Mouse (Mus musculus) midbrain, embryonic 15.5 days (tissue): Measurements from ENCODE around the gene Hist1h2ac. TPM values are rescaled to one million over a fixed set of nuclear protein-coding genes. Genes with fewer than 3 reads are reported as not detected.
A peak's percentile ranks its signal among the peaks of the same experiment; 100 is the strongest.
"Not testable (repeated sequence)": the region's sequence is repeated elsewhere in the genome, so short reads cannot be mapped to it uniquely, and the experiment has no call there.

ENCODE experiments used
- ATAC-seq: fragments of 200-750 bp; cut with Nextera tagmentation; replicated peaks from 2 replicates; pipeline ENCODE4 v1.8.0; 2017; ENCODE audit warnings: moderate TSS enrichment
- H3K27ac ChIP-seq: fragments of 300-500 bp; sonication (generic); 2 replicates; pipeline ENCODE4 v1.5.1; 2015; ENCODE audit warnings: mild to moderate bottlenecking, inconsistent platforms
- H3K27me3 ChIP-seq: fragments of 300-500 bp; sonication (generic); replicated peaks from 2 replicates; pipeline ENCODE4 v1.6.1; 2015; ENCODE audit warnings: inconsistent platforms
- H3K36me3 ChIP-seq: fragments of 300-500 bp; sonication (generic); replicated peaks from 2 replicates; pipeline ENCODE4 v1.6.1; 2015; ENCODE audit warnings: inconsistent platforms
- H3K4me1 ChIP-seq: fragments of 300-500 bp; sonication (generic); 2 replicates; pipeline ENCODE4 v1.6.1; 2015; ENCODE audit warnings: inconsistent platforms
- H3K4me2 ChIP-seq: fragments of 300-500 bp; sonication (generic); 2 replicates; pipeline ENCODE4 v1.6.1; 2015; ENCODE audit warnings: inconsistent platforms, mild to moderate bottlenecking, moderate library complexity
- H3K4me3 ChIP-seq: fragments of 300-500 bp; sonication (generic); 2 replicates; pipeline ENCODE4 v1.5.1; 2015; ENCODE audit warnings: mild to moderate bottlenecking, inconsistent platforms
- H3K9ac ChIP-seq: fragments of 300-500 bp; sonication (generic); 2 replicates; pipeline ENCODE4 v1.6.1; 2015; ENCODE audit warnings: mild to moderate bottlenecking, inconsistent platforms
- H3K9me3 ChIP-seq: fragments of 300-500 bp; sonication (generic); 2 replicates; pipeline ENCODE4 v1.6.1; 2016; ENCODE audit warnings: inconsistent platforms
- WGBS: fragments of 180-500 bp; shearing (Covaris S2); methylation state at CpG from one replicate; pipeline ENCODE4 v1.1.7; 2015; ENCODE audit warnings: mixed read lengths; 5-methylcytosine and 5-hydroxymethylcytosine counted together
- polyA plus RNA-seq: library from polyadenylated mRNA; unstranded; fragments of >200 nt; fragmentation: Nextera tagmentation; extraction: Ambion mirVana; gene quantifications from 2 replicates; pipeline ENCODE4 v1.2.1, GENCODE M21; 2015

Hist1h2ac gene
- polyA plus RNA-seq: 0.32 and 0.37 TPM in 2 replicates

GRCm38 (mm10) chr13:23683755-23684281, at the start of gene Hist1h2ac, which contains the start of gene Hist1h2bc:
Gene Hist1h2ac (minus strand): TSS chr13:23683948.
Gene Hist1h2bc (plus strand): TSS chr13:23684199.
- peaks cover 22% of the 10 kb centered on the region for H3K4me1 ChIP-seq
- WGBS: under 1% methylated on average over 32 of the region's 32 CpGs
- H3K9ac ChIP-seq: peak within 1 kb of the TSS; percentile 64
- H3K9me3 ChIP-seq: no peaks in the 10 kb centered on the region
- H3K36me3 ChIP-seq: no peaks in the 10 kb centered on the region
- peak within 1 kb of the TSS; percentile 82 for H3K4me2 ChIP-seq
- ATAC-seq: peak; percentile 99
- peak within 1 kb of the TSS; percentile 94 for H3K27ac ChIP-seq
- no peaks in the 10 kb centered on the region for H3K27me3 ChIP-seq
- peak within 1 kb of the TSS; percentile 51 for H3K4me3 ChIP-seq

- Histone ChIP-seq H3K36me3 (no peaks in the 10 kb centered on the region), H3K9me3 (no peaks in the 10 kb centered on the region), H3K27me3 (no peaks in the 10 kb centered on the region), H3K9ac (no peak overlapping the region), H3K4me1 (no peaks in the 10 kb centered on the region), H3K4me3 (no peak overlapping the region), H3K4me2 (no peak overlapping the region), H3K27ac (no peak overlapping the region)
- WGBS: 25% methylated on average over 8 of the region's 8 CpGs
- peak; percentile 48; the same call in 1 of the 2 replicates for ATAC-seq
These were observed 48.5 kb upstream of the Hist1h2ac start for GRCm38 (mm10) chr13:23732156-23732804.

GRCm38 (mm10) chr13:23730479-23730878, 46.7 kb upstream of the Hist1h2ac start:
- 66% methylated on average over 8 of the region's 8 CpGs for WGBS
- Histone ChIP-seq H3K27ac (no peak overlapping the region), H3K4me3 (no peak overlapping the region), H3K36me3 (no peaks in the 10 kb centered on the region), H3K4me1 (no peaks in the 10 kb centered on the region), H3K9ac (no peak overlapping the region), H3K4me2 (no peak overlapping the region), H3K27me3 (no peaks in the 10 kb centered on the region), H3K9me3 (no peaks in the 10 kb centered on the region)
- no peak for ATAC-seq

GRCm38 (mm10) chr13:23729706-23730105, 46.0 kb upstream of the Hist1h2ac start:
- no peaks in the 10 kb centered on the region for H3K9me3 ChIP-seq
- ATAC-seq: no peak
- H3K9ac ChIP-seq: no peak overlapping the region
- no peak overlapping the region for H3K4me3 ChIP-seq
- no peaks in the 10 kb centered on the region for H3K36me3 ChIP-seq
- H3K27ac ChIP-seq: no peak overlapping the region
- WGBS: 96% methylated on average over 5 of the region's 5 CpGs
- H3K4me2 ChIP-seq: no peak overlapping the region
- H3K27me3 ChIP-seq: no peaks in the 10 kb centered on the region
- no peaks in the 10 kb centered on the region for H3K4me1 ChIP-seq

- no peak overlapping the region for H3K4me3 ChIP-seq
- WGBS: 94% methylated on average over 9 of the region's 9 CpGs
- no peak overlapping the region for H3K9ac ChIP-seq
- no peak for ATAC-seq
- H3K27ac ChIP-seq: no peak overlapping the region
- H3K4me2 ChIP-seq: no peak overlapping the region
- no peaks in the 10 kb centered on the region for H3K4me1 ChIP-seq
- H3K36me3 ChIP-seq: no peaks in the 10 kb centered on the region
- no peaks in the 10 kb centered on the region for H3K27me3 ChIP-seq
- no peaks in the 10 kb centered on the region for H3K9me3 ChIP-seq
These were observed 45.4 kb upstream of the Hist1h2ac start for GRCm38 (mm10) chr13:23729192-23729525.

- Histone ChIP-seq H3K36me3 (no peaks in the 10 kb centered on the region), H3K27me3 (no peaks in the 10 kb centered on the region), H3K9ac (no peak overlapping the region), H3K4me3 (no peak overlapping the region), H3K9me3 (no peaks in the 10 kb centered on the region), H3K27ac (no peak overlapping the region), H3K4me2 (no peak overlapping the region), H3K4me1 (no peaks in the 10 kb centered on the region)
- no peak for ATAC-seq
- WGBS: 90% methylated on average over 18 of the region's 18 CpGs
These were observed 44.9 kb upstream of the Hist1h2ac start for GRCm38 (mm10) chr13:23728472-23729191.

- H3K9ac ChIP-seq: no peak overlapping the region
- no peaks in the 10 kb centered on the region for H3K27me3 ChIP-seq
- WGBS: no CpG with 5 or more reads among the region's 1 CpGs
- no peak for ATAC-seq
- no peak overlapping the region for H3K4me2 ChIP-seq
- no peak overlapping the region for H3K4me3 ChIP-seq
- H3K4me1 ChIP-seq: no peaks in the 10 kb centered on the region
- H3K9me3 ChIP-seq: no peaks in the 10 kb centered on the region
- H3K36me3 ChIP-seq: no peaks in the 10 kb centered on the region
- H3K27ac ChIP-seq: no peak overlapping the region
These were observed 41.5 kb upstream of the Hist1h2ac start for GRCm38 (mm10) chr13:23725213-23725612.

GRCm38 (mm10) chr13:23724239-23724638, 40.5 kb upstream of the Hist1h2ac start:
- WGBS: 84% methylated on average over 4 of the region's 4 CpGs
- Histone ChIP-seq H3K36me3 (no peaks in the 10 kb centered on the region), H3K4me3 (no peak overlapping the region), H3K4me1 (no peaks in the 10 kb centered on the region), H3K27ac (no peak overlapping the region), H3K9me3 (no peaks in the 10 kb centered on the region), H3K4me2 (no peak overlapping the region), H3K9ac (no peak overlapping the region), H3K27me3 (no peaks in the 10 kb centered on the region)
- no peak for ATAC-seq

- H3K27ac ChIP-seq, H3K4me1 ChIP-seq, H3K9me3 ChIP-seq, ATAC-seq, H3K4me3 ChIP-seq, H3K9ac ChIP-seq, H3K36me3 ChIP-seq, H3K27me3 ChIP-seq, H3K4me2 ChIP-seq: not testable (repeated sequence)
- 18% methylated on average over 2 of the region's 2 CpGs for WGBS
These were observed 34.0 kb upstream of the Hist1h2ac start for GRCm38 (mm10) chr13:23717593-23718245.

- 58% methylated on average over 11 of the region's 11 CpGs for WGBS
- H3K9ac ChIP-seq: no peak overlapping the region
- no peaks in the 10 kb centered on the region for H3K9me3 ChIP-seq
- no peaks in the 10 kb centered on the region for H3K4me1 ChIP-seq
- H3K4me3 ChIP-seq: no peak overlapping the region
- H3K27ac ChIP-seq: no peak overlapping the region
- no peak overlapping the region for H3K4me2 ChIP-seq
- ATAC-seq: no peak
- 0 out of 2 replicates have a peak, but pooled peaks cover 3% of the 10 kb centered on the region for H3K27me3 ChIP-seq
- no peaks in the 10 kb centered on the region for H3K36me3 ChIP-seq
These were observed 33.4 kb upstream of the Hist1h2ac start for GRCm38 (mm10) chr13:23717176-23717575.

GRCm38 (mm10) chr13:23716261-23717042, 32.7 kb upstream of the Hist1h2ac start:
- Histone ChIP-seq H3K27me3 (0 out of 2 replicates have a peak, but pooled peaks cover 4% of the 10 kb centered on the region), H3K27ac (no peak overlapping the region), H3K36me3 (no peaks in the 10 kb centered on the region), H3K9ac (no peak overlapping the region), H3K4me3 (no peak overlapping the region), H3K4me2 (no peak overlapping the region), H3K4me1 (no peaks in the 10 kb centered on the region), H3K9me3 (no peaks in the 10 kb centered on the region)
- ATAC-seq: no peak
- 89% methylated on average over 5 of the region's 5 CpGs for WGBS
